Mouse (Mus musculus) heart, embryonic 15.5 days (tissue): ENCODE data around the gene Olfr1387. TPM values are rescaled to one million over a fixed set of nuclear protein-coding genes. Genes with fewer than 3 reads are reported as not detected.
"Not testable (repeated sequence)": the region's sequence is repeated elsewhere in the genome, so short reads cannot be mapped to it uniquely, and the experiment has no call there.

Source experiments
- ATAC-seq: fragments of 200-750 bp; cut with Nextera tagmentation; replicated peaks from 2 replicates; pipeline ENCODE4 v1.8.0; 2017; ENCODE audit warnings: low read depth, moderate TSS enrichment; ENCODE audit not compliant: insufficient number of reproducible peaks, insufficient read depth, low FRiP score
- H3K27ac ChIP-seq: fragments of 300-500 bp; sonication (generic); 2 replicates; pipeline ENCODE4 v1.5.1; 2015; ENCODE audit warnings: mild to moderate bottlenecking, inconsistent platforms
- H3K27me3 ChIP-seq: fragments of 300-500 bp; sonication (generic); 2 replicates; pipeline ENCODE4 v1.6.1; 2015; ENCODE audit warnings: inconsistent platforms
- H3K36me3 ChIP-seq: fragments of 300-500 bp; sonication (generic); 2 replicates; pipeline ENCODE4 v1.6.1; 2015; ENCODE audit warnings: mild to moderate bottlenecking, inconsistent platforms
- H3K4me1 ChIP-seq: fragments of 300-500 bp; sonication (generic); replicated peaks from 2 replicates; pipeline ENCODE4 v1.6.1; 2015; ENCODE audit warnings: inconsistent platforms
- H3K4me2 ChIP-seq: fragments of 300-500 bp; sonication (generic); 2 replicates; pipeline ENCODE4 v1.6.1; 2015; ENCODE audit warnings: inconsistent platforms, mild to moderate bottlenecking, moderate library complexity
- H3K4me3 ChIP-seq: fragments of 300-500 bp; sonication (generic); 2 replicates; pipeline ENCODE4 v1.5.1; 2015; ENCODE audit warnings: mild to moderate bottlenecking, inconsistent platforms
- H3K9ac ChIP-seq: fragments of 300-500 bp; sonication (generic); 2 replicates; pipeline ENCODE4 v1.6.1; 2015; ENCODE audit warnings: mild to moderate bottlenecking, inconsistent platforms
- H3K9me3 ChIP-seq: fragments of 300-500 bp; sonication (generic); replicated peaks from 2 replicates; pipeline ENCODE4 v1.6.1; 2016; ENCODE audit warnings: inconsistent platforms
- WGBS: fragments of 180-500 bp; shearing (Covaris S2); methylation state at CpG from one replicate; pipeline ENCODE4 v1.1.7; 2015; ENCODE audit warnings: mixed read lengths; 5-methylcytosine and 5-hydroxymethylcytosine counted together
- polyA plus RNA-seq: library from polyadenylated mRNA; unstranded; fragments of >200 nt; fragmentation: Nextera tagmentation; extraction: Ambion mirVana; gene quantifications from 2 replicates; pipeline ENCODE4 v1.2.1, GENCODE M21; 2015

Olfr1387 gene
- not detected in 2 replicates for polyA plus RNA-seq

DNA sequence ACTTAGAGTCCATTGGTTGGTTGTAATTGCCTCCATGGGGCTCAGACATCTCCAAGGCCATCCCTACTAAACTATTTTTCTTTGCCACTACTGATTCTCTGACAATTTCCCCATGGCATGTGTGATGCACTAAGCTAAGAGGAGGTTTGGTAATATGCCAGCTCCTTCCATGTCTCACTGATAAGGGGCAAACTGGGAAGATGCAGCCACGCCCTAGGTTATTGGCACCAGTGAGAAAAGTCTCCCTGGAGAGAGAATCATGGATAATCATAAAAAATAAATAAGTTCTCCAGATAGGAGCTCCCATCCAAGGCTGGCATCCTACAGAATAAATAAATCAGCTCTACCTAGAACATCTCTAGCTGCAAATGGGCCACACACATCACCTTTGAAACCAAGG, at the start of gene Olfr1387:
Gene Olfr1387, plus strand, starts transcription at position 301 of the 400 bp plus-strand sequence.
- Histone ChIP-seq H3K27ac (no peak within 1 kb of the TSS), H3K27me3 (no peaks in the 10 kb centered on the region), H3K4me1 (no peaks in the 10 kb centered on the region), H3K4me3 (no peak within 1 kb of the TSS), H3K9me3 (no peaks in the 10 kb centered on the region), H3K9ac (no peak within 1 kb of the TSS), H3K36me3 (no peaks in the 10 kb centered on the region), H3K4me2 (no peak within 1 kb of the TSS)
- ATAC-seq, result no peak
- WGBS, result 50% methylated on average over 1 of the region's 1 CpGs

DNA sequence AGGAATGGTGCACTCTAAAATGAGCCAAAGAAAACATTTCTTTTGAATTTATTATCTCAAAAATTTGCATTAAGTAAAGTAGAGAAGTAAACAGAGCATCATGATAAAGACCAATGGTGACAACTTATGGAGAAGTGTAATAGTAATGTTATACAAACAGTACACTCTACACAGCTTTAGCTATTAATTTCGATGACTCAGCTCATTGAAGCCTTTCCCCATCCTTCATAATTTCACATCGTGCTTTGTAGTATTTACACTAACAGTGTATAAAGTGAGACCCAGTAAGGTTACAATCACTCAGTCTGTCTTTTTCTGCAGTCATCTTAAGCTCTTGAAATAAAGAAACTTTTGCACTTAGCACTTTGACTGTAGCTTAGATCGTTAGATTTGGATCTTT, 48.4 kb upstream of the Olfr1387 start:
- Histone ChIP-seq H3K4me1 (no peaks in the 10 kb centered on the region), H3K4me2 (no peak overlapping the region), H3K9me3 (no peaks in the 10 kb centered on the region), H3K36me3 (no peaks in the 10 kb centered on the region), H3K27ac (no peak overlapping the region), H3K4me3 (no peak overlapping the region), H3K27me3 (no peaks in the 10 kb centered on the region), H3K9ac (no peak overlapping the region)
- ATAC-seq, result no peak
- 67% methylated on average over 3 of the region's 3 CpGs for WGBS

DNA sequence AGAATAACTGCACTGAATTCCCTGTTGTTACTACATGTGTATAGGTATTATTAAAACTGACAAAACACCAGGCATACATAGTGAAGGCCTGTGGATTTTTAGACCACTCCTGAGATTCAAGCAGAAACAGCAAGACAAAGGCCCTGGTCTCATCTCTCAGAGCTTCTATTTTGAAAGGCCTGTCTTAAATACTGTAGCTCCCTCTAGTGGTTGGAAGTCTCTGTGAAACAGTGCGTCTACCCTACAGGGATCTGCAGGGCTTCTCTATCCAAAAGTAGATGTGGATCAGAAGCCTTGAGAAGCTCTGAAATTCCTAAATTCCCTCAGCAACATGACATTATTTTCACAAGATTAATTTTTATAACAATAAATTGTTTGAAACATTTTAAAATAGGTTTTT, 44.6 kb upstream of the Olfr1387 start:
- Histone ChIP-seq H3K9me3 (no peaks in the 10 kb centered on the region), H3K27me3 (no peaks in the 10 kb centered on the region), H3K36me3 (no peaks in the 10 kb centered on the region), H3K4me1 (no peaks in the 10 kb centered on the region), H3K4me3 (no peak overlapping the region), H3K4me2 (no peak overlapping the region), H3K9ac (no peak overlapping the region), H3K27ac (no peak overlapping the region)
- WGBS, result 17% methylated on average over 1 of the region's 1 CpGs
- ATAC-seq, result no peak

DNA sequence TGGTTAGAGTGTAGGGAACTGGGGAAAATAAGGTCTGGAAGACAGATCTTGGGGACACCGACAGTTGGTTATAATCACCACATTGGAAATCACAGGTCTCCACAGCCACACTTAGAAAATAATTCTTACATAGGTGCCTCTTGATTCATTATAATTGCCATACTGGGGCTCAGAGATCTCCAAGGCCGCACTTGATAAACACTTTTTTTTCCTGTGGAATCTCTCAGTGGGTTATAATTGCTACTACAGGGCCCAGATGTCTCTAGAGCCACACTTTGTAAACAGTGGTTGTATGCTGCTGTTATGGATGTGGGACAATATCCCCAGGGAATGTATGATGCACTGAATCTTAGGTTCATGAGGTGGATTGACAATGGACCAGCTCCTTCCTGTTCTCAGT, 32.4 kb upstream of the Olfr1387 start, which contains the start of gene Olfr1389:
Gene Olfr1389, plus strand, starts transcription at position 301 of the 400 bp plus-strand sequence.
- H3K27me3 ChIP-seq, result no peaks in the 10 kb centered on the region
- H3K27ac ChIP-seq, result no peak within 1 kb of the TSS
- no peak for ATAC-seq
- H3K9ac ChIP-seq, result no peak within 1 kb of the TSS
- H3K4me3 ChIP-seq, result no peak within 1 kb of the TSS
- no peaks in the 10 kb centered on the region for H3K36me3 ChIP-seq
- no peaks in the 10 kb centered on the region for H3K9me3 ChIP-seq
- no peak within 1 kb of the TSS for H3K4me2 ChIP-seq
- 58% methylated on average over 2 of the region's 2 CpGs for WGBS
- peaks cover 5% of the 10 kb centered on the region; the same call in 1 of the 2 replicates for H3K4me1 ChIP-seq

GRCm38 (mm10) chr11:49425257-49425927, 29.8 kb upstream of the Olfr1387 start:
- 80% methylated on average over 1 of the region's 1 CpGs for WGBS
- no peak overlapping the region for H3K27ac ChIP-seq
- no peak overlapping the region for H3K4me2 ChIP-seq
- no peak overlapping the region for H3K9ac ChIP-seq
- H3K9me3 ChIP-seq, result no peaks in the 10 kb centered on the region
- no peak for ATAC-seq
- no peaks in the 10 kb centered on the region for H3K27me3 ChIP-seq
- H3K4me3 ChIP-seq, result no peak overlapping the region
- H3K36me3 ChIP-seq, result no peaks in the 10 kb centered on the region
- H3K4me1 ChIP-seq, result peaks cover 5% of the 10 kb centered on the region; the same call in 1 of the 2 replicates

GRCm38 (mm10) chr11:49429641-49430040, 25.5 kb upstream of the Olfr1387 start:
- H3K4me1 ChIP-seq, result no peaks in the 10 kb centered on the region
- no peaks in the 10 kb centered on the region; the same call in 1 of the 2 replicates for H3K9me3 ChIP-seq
- H3K36me3 ChIP-seq, result no peaks in the 10 kb centered on the region
- WGBS, result 81% methylated on average over 2 of the region's 2 CpGs
- H3K4me3 ChIP-seq, result no peak overlapping the region
- H3K27ac ChIP-seq, result no peak overlapping the region
- no peaks in the 10 kb centered on the region for H3K27me3 ChIP-seq
- no peak overlapping the region for H3K9ac ChIP-seq
- no peak for ATAC-seq
- no peak overlapping the region for H3K4me2 ChIP-seq

- Histone ChIP-seq H3K36me3 (no peaks in the 10 kb centered on the region), H3K4me3 (no peak within 1 kb of the TSS), H3K27ac (no peak within 1 kb of the TSS), H3K9ac (no peak within 1 kb of the TSS), H3K9me3 (no peaks in the 10 kb centered on the region; the same call in 1 of the 2 replicates), H3K27me3 (no peaks in the 10 kb centered on the region), H3K4me1 (0 out of 2 replicates have a peak, but pooled peaks cover 3% of the 10 kb centered on the region), H3K4me2 (no peak within 1 kb of the TSS)
- 30% methylated on average over 3 of the region's 3 CpGs for WGBS
- ATAC-seq, result no peak
Measured at GRCm38 (mm10) chr11:49436411-49436810, 18.7 kb upstream of the Olfr1387 start, which contains the start of gene Olfr1388. Gene Olfr1388, plus strand, starts transcription at chr11:49436624.

DNA sequence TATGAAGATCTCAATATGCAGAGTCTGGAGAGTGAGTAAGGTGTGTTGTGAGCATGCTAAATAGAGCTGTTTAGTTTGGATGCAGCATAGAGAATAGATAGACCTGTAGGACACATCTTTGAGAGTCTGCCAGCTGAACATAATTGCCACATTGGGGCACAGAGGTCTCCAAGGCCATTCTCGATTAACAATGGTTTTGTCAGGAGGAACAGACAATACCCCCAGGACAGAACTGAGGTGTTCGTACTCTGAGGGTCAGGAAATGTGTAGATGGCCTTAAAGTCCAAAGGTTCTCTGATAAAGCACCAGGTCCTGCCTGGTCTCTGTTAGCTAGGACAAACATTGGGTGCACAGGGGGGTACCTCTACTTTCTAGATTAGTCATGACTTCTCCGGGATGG, 9.6 kb downstream of the Olfr1387 start, which contains the start of gene Olfr1386:
Gene Olfr1386, plus strand, starts transcription at position 301 of the 400 bp plus-strand sequence.
- 74% methylated on average over 3 of the region's 3 CpGs for WGBS
- not testable (repeated sequence) for H3K4me3 ChIP-seq, H3K9ac ChIP-seq, H3K9me3 ChIP-seq, H3K4me1 ChIP-seq, H3K4me2 ChIP-seq, H3K27ac ChIP-seq, H3K27me3 ChIP-seq, ATAC-seq, H3K36me3 ChIP-seq

DNA sequence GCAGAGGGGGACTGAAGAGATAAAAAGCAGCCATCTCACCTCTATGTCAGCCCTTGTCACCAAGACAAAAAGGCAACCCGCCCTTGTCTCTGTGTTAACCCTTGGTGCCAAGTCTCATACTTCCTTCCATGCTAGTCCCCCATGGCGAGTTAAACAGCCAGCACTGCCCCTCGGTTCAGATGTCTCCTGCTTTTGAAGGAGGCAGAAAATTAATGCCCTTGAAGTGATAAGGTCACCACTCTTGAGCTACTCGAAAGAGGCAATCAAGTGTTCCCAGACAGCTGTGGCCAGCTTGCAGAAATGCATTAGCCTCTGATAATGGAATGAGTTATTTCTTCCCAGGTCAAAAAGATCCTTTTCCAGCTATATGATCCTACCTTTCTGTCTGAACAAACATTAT, 30.8 kb downstream of the Olfr1387 start:
- WGBS, result 44% methylated on average over 4 of the region's 4 CpGs
- no peak overlapping the region for H3K27ac ChIP-seq
- no peaks in the 10 kb centered on the region for H3K36me3 ChIP-seq
- ATAC-seq, result no peak
- H3K9me3 ChIP-seq, result no peaks in the 10 kb centered on the region
- no peak overlapping the region for H3K9ac ChIP-seq
- H3K4me1 ChIP-seq, result no peaks in the 10 kb centered on the region
- no peak overlapping the region for H3K4me3 ChIP-seq
- no peak overlapping the region for H3K4me2 ChIP-seq
- H3K27me3 ChIP-seq, result no peaks in the 10 kb centered on the region

DNA sequence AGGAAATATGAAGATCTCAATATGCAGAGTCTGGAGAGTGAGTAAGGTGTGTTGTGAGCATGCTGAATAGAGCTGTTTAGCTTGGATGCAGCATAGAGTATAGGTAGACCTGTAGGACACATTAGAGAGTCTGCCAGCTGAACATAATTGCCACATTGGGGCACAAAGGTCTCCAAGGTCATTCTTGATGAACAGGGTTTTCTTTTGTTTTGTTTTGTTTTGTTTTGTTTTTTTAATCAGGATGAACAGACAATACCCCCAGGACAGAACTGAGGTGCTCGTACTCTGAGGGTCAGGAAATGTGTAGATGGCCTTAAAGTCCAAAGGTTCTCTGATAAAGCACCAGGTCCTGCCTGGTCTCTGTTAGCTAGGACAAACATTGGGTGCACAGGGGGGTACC, 33.6 kb downstream of the Olfr1387 start, which contains the start of gene Olfr1385:
Gene Olfr1385, plus strand, starts transcription at position 301 of the 400 bp plus-strand sequence.
- H3K9me3 ChIP-seq, H3K4me1 ChIP-seq, H3K4me2 ChIP-seq, H3K9ac ChIP-seq, ATAC-seq, H3K27me3 ChIP-seq, H3K27ac ChIP-seq, H3K36me3 ChIP-seq, H3K4me3 ChIP-seq: not testable (repeated sequence)
- WGBS, result 62% methylated on average over 1 of the region's 1 CpGs
